Mouse (Mus musculus): Measurements from ENCODE around the gene Myadm.
A peak's percentile ranks its signal among the peaks of the same experiment; 100 is the strongest.

DNA sequence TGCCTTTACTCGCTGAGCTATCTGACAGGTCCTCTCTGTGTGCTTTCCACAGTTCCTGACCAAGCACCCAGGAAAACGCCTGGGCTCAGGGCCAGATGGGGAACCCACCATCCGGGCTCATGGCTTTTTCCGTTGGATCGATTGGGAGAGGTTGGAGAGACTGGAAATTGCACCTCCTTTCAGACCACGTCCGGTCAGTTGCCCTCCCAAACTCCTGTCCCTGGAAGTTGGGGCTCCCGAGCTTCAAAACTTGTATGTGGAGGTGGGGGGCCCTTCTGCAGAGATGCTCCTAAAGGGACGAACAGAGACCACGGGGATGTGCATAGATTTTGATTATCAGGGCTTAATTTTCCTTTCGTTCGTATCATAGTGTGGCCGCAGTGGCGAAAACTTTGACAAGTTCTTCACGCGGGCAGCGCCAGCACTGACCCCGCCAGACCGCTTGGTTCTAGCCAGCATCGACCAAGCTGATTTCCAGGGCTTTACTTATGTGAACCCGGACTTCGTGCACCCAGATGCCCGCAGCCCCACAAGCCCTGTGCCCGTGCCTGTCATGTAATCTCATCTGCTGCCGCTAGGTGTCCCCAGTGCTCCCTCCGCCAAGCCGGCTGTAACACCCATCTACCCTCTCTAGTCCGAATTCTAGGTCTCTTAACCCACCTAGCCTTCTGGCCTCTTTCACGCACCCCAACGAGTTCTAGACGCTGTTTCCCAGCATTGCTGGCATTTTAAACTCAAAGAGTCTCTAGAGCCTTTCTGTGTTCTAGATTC, 41.1 kb downstream of the Myadm start:
- TF ChIP-seq CTCF (IDR thresholded peaks at IDR 0.05; ENCODE audit: low read depth, low read length), result peak; percentile 77
- TF ChIP-seq POLR2A (IDR thresholded peaks at IDR 0.05; ENCODE audit: borderline replicate concordance, low read depth, low read length), result no peak
